In the genomic region with DNA sequence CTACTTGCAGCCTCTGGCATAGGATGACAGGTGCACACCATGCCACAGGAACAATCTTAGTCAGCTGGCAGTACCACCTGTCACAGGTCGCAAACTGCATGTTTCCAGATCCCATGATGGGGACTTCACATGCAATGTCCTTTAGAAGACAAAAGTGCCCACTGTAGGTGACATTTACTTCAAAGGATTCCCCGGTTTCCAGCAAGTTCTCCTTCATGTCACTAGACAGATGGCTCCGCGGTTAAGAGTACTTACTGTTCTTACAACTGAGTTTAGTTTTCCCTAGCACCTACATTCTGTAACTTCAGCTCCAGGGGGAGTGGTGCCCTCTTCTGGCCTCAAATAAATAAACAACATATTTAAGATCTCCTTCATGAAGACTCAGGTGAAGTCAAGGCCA, we compare ENCODE assay signal across 10 mouse cellular contexts. TPM values are rescaled to one million over a fixed set of nuclear protein-coding genes. Genes with fewer than 3 reads are reported as not detected.
A peak's percentile ranks its signal among the peaks of the same experiment; 100 is the strongest.
DNase-seq lines count a peak whose midpoint lies in the region; ATAC-seq and TF ChIP-seq lines count a peak whose summit lies in the region.
"Had no signal": no experiment of that assay in that cellular context is flagged by ENCODE, and none has a peak within 500 bp of the region (broad histone marks: within the 10 kb centered on the region; RNA-seq: fewer than 3 reads in every experiment).

No protein-coding gene starts in this region.

- no peaks in the 10 kb centered on the region for H3K27me3 ChIP-seq in kidney, adult 2 months (replicated peaks; ENCODE audit: control insufficient read depth, insufficient read depth, low read length)
- H3K27me3 ChIP-seq: liver, embryonic 13.5 days; neural tube, embryonic 12.5 days had no signal

- DNase-seq in kidney, adult 2 months: peak; percentile 33
- DNase-seq in kidney, postnatal 4 days: no peak
- DNase-seq in thymus, postnatal 0 days (ENCODE audit: low spot score): peak; percentile 28
- no peak for DNase-seq in thymus, postnatal 36 days
- DNase-seq in cerebellum, adult 8-10 months: peak; percentile 59
- no peak for DNase-seq in spleen, postnatal 14 days (ENCODE audit: low spot score in 2 of 2)
- DNase-seq: gastrocnemius, postnatal 36 days; liver, embryonic 13.5 days had no signal

- WGBS in kidney, adult 2 months: 73% methylated on average over 4 of the region's 4 CpGs

- no peak for ATAC-seq in monocyte, adult 5-6 weeks (replicated peaks; ENCODE audit: insufficient number of reproducible peaks, low FRiP score, low TSS enrichment, poor library complexity, severe bottlenecking)

- no peaks in the 10 kb centered on the region for H3K36me3 ChIP-seq in kidney, adult 2 months (ENCODE audit: control insufficient read depth, insufficient read depth, low read length)

- TF ChIP-seq CTCF in kidney, adult 2 months (conservative IDR thresholded peaks at IDR 0.05; ENCODE audit: insufficient read depth, insufficient read length, low read depth, low read length): no peak

- H3K4me3 ChIP-seq in kidney, adult 2 months (ENCODE audit: insufficient read depth, low read depth, low read length): no peak overlapping the region
- H3K4me3 ChIP-seq: liver, embryonic 13.5 days; neural tube, embryonic 12.5 days had no signal

- H3K4me1 ChIP-seq in kidney, adult 2 months (ENCODE audit: control insufficient read depth, insufficient read depth, low read length): peaks cover 4% of the 10 kb centered on the region; the same call in 1 of the 2 replicates
- H3K4me1 ChIP-seq: neural tube, embryonic 12.5 days had no signal

- no peak for TF ChIP-seq POLR2A in kidney, adult 2 months (IDR thresholded peaks at IDR 0.05; ENCODE audit: low read depth, low read length)

- H3K27ac ChIP-seq in kidney, adult 2 months (ENCODE audit: insufficient read depth, low read depth, low read length): no peak overlapping the region
- H3K27ac ChIP-seq: neural tube, embryonic 12.5 days had no signal

RNA-seq across cellular contexts. Expression of a gene that starts 18.4 kb away (rescaled TPM):
- polyA plus RNA-seq in kidney, adult 2 months (2012; rRNA removed): 29.5 and 32.4 TPM in 2 replicates
- 16.0 and 18.9 TPM in 2 replicates for polyA plus RNA-seq in thymus, postnatal 0 days (2015; fragmentation: Nextera tagmentation; extraction: Ambion mirVana)
- 59.8 to 88.9 TPM (median 78.3 TPM) in 3 replicates for total RNA-seq in monocyte, adult 5-6 weeks (2017)

RNA-seq across cellular contexts. Expression of a gene that starts 31.4 kb away (rescaled TPM):
- 253 and 281 TPM in 2 replicates for polyA plus RNA-seq in kidney, adult 2 months (2012; rRNA removed)
- polyA plus RNA-seq in thymus, postnatal 0 days (2015; fragmentation: Nextera tagmentation; extraction: Ambion mirVana): 745 and 751 TPM in 2 replicates
- total RNA-seq in monocyte, adult 5-6 weeks (2017): 599 to 801 TPM (median 613 TPM) in 3 replicates

RNA-seq across cellular contexts. Expression of a gene that starts 47.2 kb away (rescaled TPM):
- polyA plus RNA-seq in kidney, adult 2 months (2012; rRNA removed): 10.1 and 12.3 TPM in 2 replicates
- 4.3 and 4.9 TPM in 2 replicates for polyA plus RNA-seq in thymus, postnatal 0 days (2015; fragmentation: Nextera tagmentation; extraction: Ambion mirVana)
- total RNA-seq in monocyte, adult 5-6 weeks (2017): 9.9 to 34.1 TPM (median 19.9 TPM) in 3 replicates

Comparison
In these comparisons a context has a peak if more than half of its experiments do, and no peak if none do; other contexts are left out.
1. DNase-seq: peak in kidney, adult 2 months (single experiment), thymus, postnatal 0 days (single experiment) and cerebellum, adult 8-10 months (single experiment); none in kidney, postnatal 4 days (0 of 2), thymus, postnatal 36 days (0 of 2) and spleen, postnatal 14 days (0 of 2).